Mouse (Mus musculus): ENCODE data around the gene Gmppa. TPM values are rescaled to one million over a fixed set of nuclear protein-coding genes. Genes with fewer than 3 reads are reported as not detected.
A peak's percentile ranks its signal among the peaks of the same experiment; 100 is the strongest.

The Gmppa gene
- polyA plus RNA-seq, 2 experiments, result 22.8 to 34.3 TPM

DNA sequence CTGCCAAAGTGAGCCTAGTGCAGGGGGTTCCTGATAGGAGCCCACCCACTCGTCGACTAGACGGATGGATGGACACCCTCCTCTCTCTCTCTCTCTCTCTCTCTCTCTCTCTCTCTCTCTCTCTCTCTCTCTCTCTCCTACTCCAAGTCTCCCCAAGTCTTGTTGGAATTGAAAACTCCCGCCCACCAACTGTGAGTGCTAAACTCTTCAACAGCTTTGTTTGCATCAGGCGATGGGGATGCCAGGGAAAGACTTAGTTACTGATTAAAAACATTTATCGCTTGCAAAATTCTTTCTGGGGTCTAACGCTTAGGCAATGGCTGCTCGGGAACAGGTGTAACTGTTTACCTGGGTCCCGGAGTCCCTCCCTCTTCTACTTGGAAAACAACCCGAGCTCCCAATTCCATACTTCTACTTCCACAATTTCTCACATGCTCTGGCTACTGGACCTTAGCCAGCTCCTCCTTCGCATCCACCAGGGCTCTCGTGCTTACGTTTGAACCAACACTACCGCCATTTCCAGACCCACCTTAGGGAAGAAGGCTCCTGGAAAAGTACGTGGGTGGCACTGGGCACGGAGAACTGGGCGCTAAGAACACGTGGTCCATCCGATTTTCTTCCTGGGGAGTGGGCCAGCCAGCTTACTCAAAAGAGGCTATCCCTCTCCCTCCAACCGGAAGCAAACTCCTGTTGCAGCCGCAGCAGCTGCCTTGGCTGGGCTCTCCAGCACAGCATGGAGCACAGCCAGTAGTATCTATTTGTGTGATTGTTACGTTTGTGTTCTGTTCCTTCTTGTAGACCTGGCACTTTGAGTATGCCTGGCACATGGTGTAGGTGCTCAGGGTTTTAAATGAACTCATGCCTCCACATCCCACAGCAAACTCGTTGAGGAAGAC, 23.3 kb downstream of the Gmppa start:
- Histone ChIP-seq H3K9me3 (ENCODE audit: control insufficient read depth, low read length) (no peaks in the 10 kb centered on the region), H3K27me3 (ENCODE audit: control insufficient read depth, insufficient read depth, low read length) (peaks cover 58% of the 10 kb centered on the region), H3K27ac (no peak overlapping the region), H3K4me2 (ENCODE audit: low read depth) (peak overlapping the region; percentile 23), H3K4me1 (replicated peaks; ENCODE audit: control insufficient read depth in 2 of 2, insufficient read depth in 2 of 2, low read length in 1 of 2) (peaks cover 11 to 27% of the 10 kb centered on the region in 2 experiments), H3K9ac (replicated peaks) (no peak overlapping the region), H3K36me3 (replicated peaks; ENCODE audit: control insufficient read depth, insufficient read depth, low read depth) (no peaks in the 10 kb centered on the region), H3K4me3 (ENCODE audit: insufficient read depth in 1 of 2, low read depth in 2 of 2, low read length in 2 of 2) (0 out of 4 replicates have a peak overlapping the region, but pooled peaks of 1 of the 2 experiments have one; percentile 14)
- TF ChIP-seq CTCF (IDR thresholded peaks at IDR 0.05; ENCODE audit: low read depth) (no peak), EP300 (IDR thresholded peaks at IDR 0.05; ENCODE audit: low read depth) (no peak)
- DNase-seq (ENCODE audit: low read depth in 3 of 3, low spot score in 3 of 3), result no peak
- 15% methylated on average over 23 of the region's 23 CpGs for WGBS (ENCODE audit: insufficient replicate concordance)
- ATAC-seq (ENCODE audit: insufficient read depth), result no peak

- Histone ChIP-seq H3K9me3 (ENCODE audit: control insufficient read depth, low read length) (no peaks in the 10 kb centered on the region), H3K27ac (no peak overlapping the region), H3K9ac (replicated peaks) (no peak overlapping the region), H3K36me3 (replicated peaks; ENCODE audit: control insufficient read depth, insufficient read depth, low read depth) (no peaks in the 10 kb centered on the region), H3K4me1 (replicated peaks; ENCODE audit: control insufficient read depth in 2 of 2, insufficient read depth in 2 of 2, low read length in 1 of 2) (peaks cover 21 to 39% of the 10 kb centered on the region in 2 experiments), H3K4me3 (ENCODE audit: insufficient read depth in 1 of 2, low read depth in 2 of 2, low read length in 2 of 2) (no peak overlapping the region), H3K27me3 (ENCODE audit: control insufficient read depth, insufficient read depth, low read length) (peaks cover 50% of the 10 kb centered on the region), H3K4me2 (ENCODE audit: low read depth) (no peak overlapping the region)
- WGBS (ENCODE audit: insufficient replicate concordance), result 50% methylated on average over 7 of the region's 7 CpGs
- no peak for ATAC-seq (ENCODE audit: insufficient read depth)
- no peak for DNase-seq (ENCODE audit: low read depth in 3 of 3, low spot score in 3 of 3)
- TF ChIP-seq EP300 (IDR thresholded peaks at IDR 0.05; ENCODE audit: low read depth), result no peak
- TF ChIP-seq CTCF (IDR thresholded peaks at IDR 0.05; ENCODE audit: low read depth), result no peak
These were observed 24.6 kb downstream of the Gmppa start for GRCm38 (mm10) chr1:75460297-75460696.

DNA sequence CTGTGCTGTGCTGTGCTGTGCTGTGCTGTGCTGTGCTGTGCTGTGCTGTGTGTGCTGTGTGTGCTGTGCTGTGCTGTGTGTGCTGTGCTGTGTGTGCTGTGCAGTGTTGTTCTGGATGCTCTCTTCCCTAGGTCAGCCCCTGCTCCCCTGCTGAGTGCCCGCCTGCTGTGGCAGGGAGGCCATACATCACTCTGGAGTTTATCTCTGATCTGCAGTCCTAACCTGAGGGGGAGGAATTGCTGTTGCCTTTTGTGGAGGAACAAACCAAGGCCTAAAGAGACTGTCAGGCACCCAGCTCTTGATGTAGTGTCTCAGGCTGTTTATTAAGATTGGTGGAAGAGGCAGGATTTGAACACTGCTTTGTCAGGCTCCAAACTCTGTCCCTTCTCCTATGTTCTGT, 26.9 kb downstream of the Gmppa start:
- DNase-seq (ENCODE audit: low read depth in 3 of 3, low spot score in 3 of 3), result peak in 2 of 3 experiments; percentile 41
- H3K27ac ChIP-seq, result peak overlapping the region; percentile 77
- H3K27me3 ChIP-seq (ENCODE audit: control insufficient read depth, insufficient read depth, low read length), result peaks cover 32% of the 10 kb centered on the region
- peaks cover 18 to 38% of the 10 kb centered on the region in 2 experiments for H3K4me1 ChIP-seq (replicated peaks; ENCODE audit: control insufficient read depth in 2 of 2, insufficient read depth in 2 of 2, low read length in 1 of 2)
- no peaks in the 10 kb centered on the region for H3K9me3 ChIP-seq (ENCODE audit: control insufficient read depth, low read length)
- TF ChIP-seq CTCF (IDR thresholded peaks at IDR 0.05; ENCODE audit: low read depth) (no peak), EP300 (IDR thresholded peaks at IDR 0.05; ENCODE audit: low read depth) (peak; percentile 60)
- peak overlapping the region; percentile 56; the same call in 1 of the 2 replicates for H3K4me2 ChIP-seq (ENCODE audit: low read depth)
- H3K4me3 ChIP-seq (ENCODE audit: insufficient read depth in 1 of 2, low read depth in 2 of 2, low read length in 2 of 2), result no peak overlapping the region
- ATAC-seq (ENCODE audit: insufficient read depth), result peak; percentile 74
- no peaks in the 10 kb centered on the region for H3K36me3 ChIP-seq (replicated peaks; ENCODE audit: control insufficient read depth, insufficient read depth, low read depth)
- H3K9ac ChIP-seq (replicated peaks), result peak overlapping the region; percentile 40; the same call in 1 of the 2 replicates
- WGBS (ENCODE audit: insufficient replicate concordance), result 0% methylated on average over 1 of the region's 1 CpGs

GRCm38 (mm10) chr1:75463652-75464204, 28.0 kb downstream of the Gmppa start:
- 34% methylated on average over 5 of the region's 5 CpGs for WGBS (ENCODE audit: insufficient replicate concordance)
- DNase-seq (ENCODE audit: low read depth in 3 of 3, low spot score in 3 of 3) (peak in 2 of 3 experiments; percentile 50 to 58), ATAC-seq (ENCODE audit: insufficient read depth) (peak; percentile 86)
- H3K9ac ChIP-seq (replicated peaks), result peak overlapping the region; percentile 1
- H3K4me3 ChIP-seq (ENCODE audit: insufficient read depth in 1 of 2, low read depth in 2 of 2, low read length in 2 of 2), result peak overlapping the region in 1 of 2 experiments; percentile 17; a peak in 1 of 4 replicates
- TF ChIP-seq CTCF (IDR thresholded peaks at IDR 0.05; ENCODE audit: low read depth) (no peak), EP300 (IDR thresholded peaks at IDR 0.05; ENCODE audit: low read depth) (peak; percentile 70)
- peak overlapping the region; percentile 56 for H3K4me2 ChIP-seq (ENCODE audit: low read depth)
- no peak overlapping the region; the same call in 1 of the 2 replicates for H3K27ac ChIP-seq
- H3K27me3 ChIP-seq (ENCODE audit: control insufficient read depth, insufficient read depth, low read length), result peaks cover 21% of the 10 kb centered on the region
- H3K4me1 ChIP-seq (replicated peaks; ENCODE audit: control insufficient read depth in 2 of 2, insufficient read depth in 2 of 2, low read length in 1 of 2), result peaks cover 18 to 36% of the 10 kb centered on the region in 2 experiments
- no peaks in the 10 kb centered on the region for H3K9me3 ChIP-seq (ENCODE audit: control insufficient read depth, low read length)
- H3K36me3 ChIP-seq (replicated peaks; ENCODE audit: control insufficient read depth, insufficient read depth, low read depth), result no peaks in the 10 kb centered on the region

Data from liver, embryonic 14.5 days (tissue).